Mouse (Mus musculus): Measurements from ENCODE around the gene Natd1.
A peak's percentile ranks its signal among the peaks of the same experiment; 100 is the strongest.
"Not testable (repeated sequence)": the region's sequence is repeated elsewhere in the genome, so short reads cannot be mapped to it uniquely, and the experiment has no call there.

Gene Natd1

DNA sequence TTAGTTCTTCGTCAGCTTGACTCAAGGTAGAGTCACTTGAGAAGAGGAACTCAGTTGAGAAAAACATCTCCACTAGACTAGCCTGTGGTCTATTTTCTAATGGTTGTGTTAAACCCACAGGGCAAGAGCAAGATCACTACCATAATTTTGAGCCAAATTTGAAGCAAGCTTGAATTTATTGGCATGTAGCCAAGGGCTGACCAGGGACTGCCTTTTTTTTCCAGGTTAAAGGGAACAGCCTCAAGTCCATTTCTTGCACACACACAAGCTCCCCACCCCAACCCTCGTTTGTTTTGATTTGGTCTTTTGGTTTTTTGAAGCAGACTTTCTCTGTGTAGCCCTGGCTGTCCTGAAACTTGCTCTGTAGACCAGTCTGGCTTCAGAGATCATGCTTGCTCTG is 24.7 kb downstream of the Natd1 start:
- DNase-seq (ENCODE audit: low spot score), result peak; percentile 81

DNA sequence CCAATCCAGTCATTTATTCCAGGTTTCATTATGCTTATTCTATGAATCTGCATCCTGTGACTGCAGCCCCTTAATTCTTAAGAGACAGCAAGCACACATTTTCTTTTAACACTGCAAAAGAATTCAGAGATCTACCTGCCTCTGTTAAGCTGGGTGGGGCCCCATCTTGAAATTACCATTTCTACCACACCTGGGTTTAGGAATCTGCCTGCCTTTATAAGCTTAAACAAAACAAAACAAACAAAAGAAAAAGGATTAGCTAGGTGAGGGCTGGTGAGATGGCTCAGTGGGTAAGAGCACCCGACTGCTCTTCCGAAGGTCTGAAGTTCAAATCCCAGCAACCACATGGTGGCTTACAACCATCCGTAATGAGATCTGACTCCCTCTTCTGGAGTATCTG is 27.6 kb downstream of the Natd1 start:
- not testable (repeated sequence) for DNase-seq (ENCODE audit: low spot score)

DNA sequence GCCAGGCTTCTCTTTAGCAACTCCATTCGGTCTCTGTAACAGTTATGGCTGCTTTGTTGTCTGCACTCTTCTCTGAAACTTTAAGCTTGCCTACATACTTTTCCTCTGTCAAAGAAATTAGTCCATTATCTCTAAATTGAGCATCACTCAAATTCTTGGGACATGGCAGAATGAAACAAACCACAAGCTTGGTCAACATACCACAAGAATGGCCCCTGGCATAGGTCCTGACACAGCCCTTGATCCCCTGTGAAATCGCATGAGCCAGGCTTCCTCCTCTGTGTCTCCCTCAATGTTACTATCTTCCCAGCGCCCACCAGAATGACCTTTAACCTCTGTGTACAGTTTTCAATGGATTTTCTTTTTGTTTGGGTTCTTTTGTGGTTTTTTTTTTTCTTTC is 32.2 kb downstream of the Natd1 start:
- DNase-seq (ENCODE audit: low spot score), result no peak

DNA sequence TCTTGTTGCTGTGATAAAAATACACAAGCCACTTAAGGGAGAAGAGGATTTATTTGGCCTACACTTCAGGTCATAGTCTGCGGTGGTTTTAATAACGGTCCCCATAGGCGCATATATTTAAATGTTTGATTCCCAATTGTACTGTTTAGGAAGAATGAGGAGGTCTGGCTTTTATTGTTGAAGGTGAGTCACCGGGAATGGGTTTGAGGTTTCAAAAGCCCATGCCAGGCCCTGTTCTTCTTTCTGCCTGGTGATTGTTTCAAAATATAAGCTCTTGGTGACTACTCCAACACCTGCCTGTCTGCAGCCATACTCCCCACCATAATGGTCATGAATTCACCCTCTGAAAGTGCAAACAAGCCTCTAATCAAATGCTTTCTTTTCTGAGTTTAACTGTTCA is 34.0 kb downstream of the Natd1 start:
- no peak for DNase-seq (ENCODE audit: low spot score)

- peak; percentile 79 for DNase-seq (ENCODE audit: low spot score)
These were observed 35.1 kb downstream of the Natd1 start for GRCm38 (mm10) chr11:60879423-60879822.

DNA sequence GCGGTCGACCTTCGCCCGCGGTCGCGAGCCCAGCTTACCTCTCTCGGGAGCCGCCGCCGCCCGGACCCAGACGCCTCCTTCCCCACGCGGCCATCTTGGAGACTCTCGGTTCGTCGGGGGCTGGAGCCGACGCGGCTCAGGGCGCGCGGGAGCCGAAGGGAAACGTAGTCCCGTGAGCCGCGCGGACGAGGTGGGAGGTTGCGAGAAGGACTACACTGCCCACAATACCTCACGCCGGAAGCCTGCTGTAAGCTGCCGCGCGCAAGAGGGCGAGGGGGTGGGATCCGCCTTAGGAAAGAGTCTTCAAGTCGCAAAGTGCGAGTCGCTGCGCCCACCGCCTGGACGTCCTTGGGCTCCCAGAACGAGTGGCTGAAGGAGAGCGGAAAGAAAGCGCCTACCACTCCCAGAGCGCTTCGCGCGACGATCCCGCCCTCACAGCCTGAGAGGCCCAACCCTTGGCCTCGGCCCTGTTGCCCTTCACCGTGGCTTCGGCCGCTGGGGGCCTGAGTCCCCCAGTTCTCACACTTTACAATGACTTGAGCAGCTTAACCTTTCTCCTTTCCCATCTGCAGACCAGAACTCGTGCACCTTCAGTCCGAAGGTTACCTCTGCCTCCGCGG is 35.8 kb downstream of the Natd1 start, which contains the start of gene Tmem11:
Gene Tmem11 (minus strand): TSS at position 598 of the 620 bp plus-strand sequence.
- DNase-seq (ENCODE audit: low spot score), result peak; percentile 95

DNA sequence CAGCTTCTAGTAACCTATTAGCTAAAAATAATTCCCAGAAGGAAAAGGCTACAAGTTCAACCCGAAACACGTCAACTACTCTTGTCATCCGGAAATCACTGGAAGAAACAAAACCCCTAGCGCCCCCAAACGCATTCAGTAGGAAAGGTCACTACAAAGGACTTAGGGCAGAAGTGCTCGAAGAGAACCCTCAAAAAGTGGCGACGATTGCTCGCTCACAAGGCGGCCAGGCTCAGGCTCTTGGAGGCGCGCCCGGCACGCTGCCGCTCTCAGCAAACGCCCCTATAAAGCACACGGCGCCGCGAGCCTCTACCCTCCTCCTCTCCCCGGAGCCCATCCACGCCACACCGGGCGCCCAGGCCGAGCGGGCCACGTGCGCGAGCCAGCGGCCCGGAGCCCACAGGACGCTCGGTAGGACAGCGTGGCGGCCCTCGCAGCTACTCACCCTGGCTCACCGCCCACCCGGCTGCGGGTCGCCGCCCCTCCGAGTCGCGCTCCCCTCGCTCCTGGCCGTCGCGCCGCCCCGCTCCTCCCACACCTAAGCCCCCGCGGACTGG is 36.4 kb downstream of the Natd1 start:
- peak; percentile 80 for DNase-seq (ENCODE audit: low spot score)

GRCm38 (mm10) chr11:60873101-60873500 is 41.4 kb downstream of the Natd1 start:
- no peak for DNase-seq (ENCODE audit: low spot score)

DNA sequence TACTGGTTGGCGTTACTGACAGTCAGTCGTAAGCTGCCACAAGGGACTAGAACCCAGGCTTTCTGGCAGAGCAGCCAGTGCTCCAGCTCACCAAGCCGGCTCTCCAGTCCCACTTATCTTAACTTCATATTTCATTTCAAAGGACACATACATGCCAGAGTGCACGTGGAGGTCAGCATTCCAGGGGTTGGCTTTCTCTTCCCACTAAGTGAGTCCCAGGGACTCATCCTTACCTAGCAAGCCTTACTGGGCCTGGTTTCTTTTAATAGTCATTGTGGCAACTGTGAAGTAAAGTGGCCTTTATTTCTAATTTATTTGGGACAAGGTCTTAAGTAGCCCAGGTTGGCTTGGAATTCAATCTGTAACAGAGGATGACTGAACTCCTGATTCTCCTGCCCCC is 43.1 kb downstream of the Natd1 start:
- DNase-seq (ENCODE audit: low spot score), result no peak

DNA sequence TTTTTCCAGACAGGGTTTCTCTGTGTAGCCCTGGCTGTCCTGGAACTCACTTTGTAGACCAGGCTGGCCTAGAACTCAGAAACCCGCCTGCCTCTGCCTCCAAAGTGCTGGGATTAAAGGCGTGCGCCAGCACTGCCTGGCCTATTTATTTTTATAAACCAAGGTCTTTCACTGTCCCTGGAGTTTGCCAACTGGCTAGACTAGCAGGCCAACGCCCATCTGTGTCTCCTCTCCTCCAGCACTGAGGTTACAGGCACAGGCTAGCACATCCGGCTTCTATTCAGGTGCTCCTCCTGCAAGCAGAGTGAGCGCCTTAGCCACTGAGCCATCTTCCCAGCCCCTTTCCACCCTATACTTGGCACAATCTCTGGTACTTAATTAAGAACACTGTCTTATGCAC is 45.1 kb downstream of the Natd1 start:
- DNase-seq (ENCODE audit: low spot score), result not testable (repeated sequence)

DNA sequence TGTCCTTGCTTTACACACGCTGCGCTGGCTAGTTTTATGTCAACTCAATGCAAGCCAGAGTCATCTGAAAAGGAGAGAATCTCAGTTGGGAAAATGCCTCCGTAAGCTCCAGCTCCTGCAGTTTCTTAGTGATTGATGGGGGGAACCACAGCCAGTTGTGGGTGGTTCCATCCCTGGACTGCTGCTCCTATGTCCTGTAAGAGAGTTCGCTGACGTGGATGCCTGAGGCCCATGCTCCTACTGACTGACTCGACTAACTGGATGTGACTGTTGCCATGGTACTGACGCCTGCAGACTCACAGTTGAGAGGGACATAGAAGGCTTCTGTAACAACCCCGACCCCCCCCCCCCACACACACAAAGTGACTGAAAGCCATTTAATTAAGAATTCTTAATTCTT is 46.6 kb downstream of the Natd1 start:
- DNase-seq (ENCODE audit: low spot score), result no peak

DNA sequence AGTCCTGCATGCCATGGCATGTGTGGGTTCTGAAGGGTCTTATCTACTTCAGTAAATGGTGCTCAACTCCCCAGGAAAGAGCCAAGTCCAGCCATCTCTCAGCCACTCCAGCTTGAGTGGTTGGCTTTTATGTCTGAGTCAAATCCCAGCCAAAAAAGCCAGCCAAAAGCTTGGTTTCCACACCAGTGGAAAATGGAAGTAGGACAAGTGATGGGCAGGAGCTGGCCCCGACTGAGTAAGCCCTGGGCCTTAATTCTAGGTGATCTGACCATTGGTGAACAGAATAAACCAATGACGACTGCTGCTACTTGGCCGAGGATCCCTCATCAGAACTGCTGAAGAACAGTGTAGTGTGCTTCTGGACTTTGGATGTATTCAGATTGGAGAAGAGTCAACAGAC is 47.1 kb downstream of the Natd1 start:
- peak; percentile 47 for DNase-seq (ENCODE audit: low spot score)

- no peak for DNase-seq (ENCODE audit: low spot score)
These were observed 48.5 kb downstream of the Natd1 start for GRCm38 (mm10) chr11:60866021-60866420.

- DNase-seq (ENCODE audit: low spot score), result no peak
These were observed 49.6 kb downstream of the Natd1 start for GRCm38 (mm10) chr11:60864916-60865315.

DNA sequence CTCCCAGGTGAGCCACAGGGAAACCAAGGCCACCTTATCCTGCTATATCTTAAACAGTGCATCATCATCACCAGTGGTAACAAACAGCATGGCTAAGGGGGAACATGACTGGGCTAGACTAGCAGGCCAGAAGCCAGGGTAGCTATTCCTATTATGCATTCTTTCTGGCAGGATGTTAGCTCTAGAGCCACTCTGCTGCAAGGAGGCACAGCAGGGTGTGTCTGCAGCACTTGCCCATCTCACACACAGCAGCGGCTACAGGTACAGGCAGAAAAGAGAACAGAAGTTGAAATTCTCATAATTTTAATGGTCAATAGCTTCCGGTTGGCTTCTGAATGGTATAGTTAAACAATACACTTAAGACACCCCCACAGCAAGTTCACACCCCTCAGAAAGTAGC is 50.4 kb downstream of the Natd1 start:
- no peak for DNase-seq (ENCODE audit: low spot score)

DNA sequence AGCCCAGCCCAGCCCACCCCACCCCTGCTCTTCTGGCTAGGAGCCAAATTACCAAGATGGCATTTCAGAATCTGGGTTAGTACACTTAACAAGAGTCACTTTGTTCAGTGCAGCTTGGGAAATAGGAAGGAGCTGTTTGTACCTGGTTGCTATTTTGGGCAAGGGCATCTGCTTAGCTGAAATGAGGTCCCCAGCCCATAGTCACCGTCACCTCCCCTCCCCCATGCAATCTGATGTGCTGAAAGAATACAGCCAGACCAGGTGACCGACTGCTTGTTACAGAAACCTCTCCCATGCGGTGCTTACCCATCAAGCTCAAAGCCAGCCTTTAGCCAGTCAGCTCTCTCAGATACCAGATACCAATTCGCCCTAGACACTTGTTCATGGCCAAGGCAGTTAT is 51.4 kb downstream of the Natd1 start:
- no peak for DNase-seq (ENCODE audit: low spot score)

DNA sequence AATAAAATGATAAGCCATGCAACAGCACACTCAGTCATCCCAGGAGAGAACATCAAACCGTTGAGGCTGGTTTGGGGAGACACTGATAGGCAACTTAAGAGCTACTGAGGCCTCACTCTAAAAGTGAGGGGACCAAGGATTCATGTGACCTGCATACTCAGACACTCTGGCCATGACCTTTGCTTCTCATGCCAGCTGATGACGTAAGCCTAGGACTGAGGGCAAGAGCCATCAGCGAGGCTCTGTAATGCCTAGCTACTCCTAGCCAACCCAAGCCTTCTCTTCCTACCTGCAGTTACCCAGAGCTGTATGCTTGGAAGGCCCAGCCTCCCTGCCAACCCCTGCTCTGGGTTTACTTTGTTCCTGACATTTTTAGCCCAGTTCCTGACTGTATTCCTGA is 52.6 kb downstream of the Natd1 start:
- no peak for DNase-seq (ENCODE audit: low spot score)

DNA sequence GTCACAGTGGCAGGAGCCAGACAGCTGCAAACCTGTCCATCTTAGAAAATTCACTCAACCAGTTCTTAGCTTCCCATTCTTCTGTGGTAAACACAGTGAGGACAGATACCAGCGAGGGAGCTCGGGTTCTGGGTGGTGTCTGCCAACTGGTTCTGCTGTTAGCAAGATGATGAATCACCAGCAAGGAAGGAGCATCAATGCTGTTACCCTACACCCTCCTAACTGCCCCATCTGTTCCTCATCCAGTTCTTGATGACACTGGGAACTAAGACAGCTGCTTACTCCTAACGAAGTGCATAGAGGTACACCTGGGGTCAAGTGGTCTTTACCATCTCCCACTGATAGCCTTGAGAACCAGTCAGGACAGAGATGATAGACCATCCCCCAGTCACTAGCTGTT is 58.0 kb downstream of the Natd1 start:
- no peak for DNase-seq (ENCODE audit: low spot score)
